Mouse (Mus musculus) liver, embryonic 14.5 days (tissue): ENCODE measurements around the gene St5. TPM values are rescaled to one million over a fixed set of nuclear protein-coding genes. Genes with fewer than 3 reads are reported as not detected.

ENCODE experiments used
- ATAC-seq: fragments of 200-750 bp; cut with Nextera tagmentation; 2 replicates; pipeline ENCODE4 v1.8.0; 2017; ENCODE audit warnings: moderate number of reproducible peaks, mild to moderate bottlenecking, moderate library complexity; ENCODE audit not compliant: insufficient read depth
- DNase-seq, 3 experiments: peaks; one replicate each; pipeline ENCODE4 v3.0.0-alpha.2; 2012 to 2013; ENCODE audit warnings: low read depth in 3 of 3, low spot score in 3 of 3
- H3K27ac ChIP-seq: fragments of 300-500 bp; sonication (generic); 2 replicates; pipeline ENCODE4 v1.5.1; 2014; ENCODE audit warnings: moderate library complexity, mild to moderate bottlenecking, control low read depth, inconsistent platforms
- H3K27me3 ChIP-seq: fragments of 300-500 bp; sonication (generic); 2 replicates; pipeline ENCODE4 v1.6.1; 2014; ENCODE audit warnings: mild to moderate bottlenecking, low read length, moderate library complexity; ENCODE audit not compliant: control insufficient read depth, insufficient read depth
- H3K36me3 ChIP-seq: fragments of 300-500 bp; sonication (generic); replicated peaks from 2 replicates; pipeline ENCODE4 v1.6.1; 2014; ENCODE audit warnings: low read depth; ENCODE audit not compliant: control insufficient read depth, insufficient read depth
- H3K4me1 ChIP-seq, 2 experiments: fragments of 200-500 bp in 1 of 2; fragments of 300-500 bp in 1 of 2; sonication (generic) in 1 of 2; replicated peaks; 2 replicates each; pipeline ENCODE4 v1.6.1; 2012 to 2014; ENCODE audit warnings: antibody characterized with exemption in 1 of 2, inconsistent platforms in 1 of 2, low read length in 1 of 2; ENCODE audit not compliant: control insufficient read depth in 2 of 2, insufficient read depth in 2 of 2
- H3K4me2 ChIP-seq: fragments of 300-500 bp; sonication (generic); 2 replicates; pipeline ENCODE4 v1.6.1; 2014; ENCODE audit warnings: low read depth, mild to moderate bottlenecking, control low read depth, moderate library complexity
- H3K4me3 ChIP-seq, 2 experiments: fragments of 200-500 bp in 1 of 2; fragments of 300-500 bp in 1 of 2; sonication (generic) in 1 of 2; 2 replicates each; pipeline ENCODE4 v1.5.1; 2012 to 2014; ENCODE audit warnings: low read depth in 2 of 2, low read length in 2 of 2, mild to moderate bottlenecking in 2 of 2, control low read depth in 1 of 2, inconsistent platforms in 1 of 2, moderate library complexity in 1 of 2; ENCODE audit not compliant: insufficient read depth in 1 of 2
- H3K9ac ChIP-seq: fragments of 300-500 bp; sonication (generic); replicated peaks from 2 replicates; pipeline ENCODE4 v1.6.1; 2014; ENCODE audit warnings: mild to moderate bottlenecking, control low read depth, moderate library complexity
- H3K9me3 ChIP-seq: fragments of 300-500 bp; sonication (generic); 2 replicates; pipeline ENCODE4 v1.6.1; 2016; ENCODE audit warnings: low read length, mixed read lengths; ENCODE audit not compliant: control insufficient read depth
- CTCF ChIP-seq: IDR thresholded peaks from 2 replicates; pipeline ENCODE4 v1.5.1; 2016; ENCODE audit warnings: antibody characterized with exemption, low read depth, control low read depth
- EP300 ChIP-seq: IDR thresholded peaks from 2 replicates; pipeline ENCODE4 v1.6.1; 2016; ENCODE audit warnings: antibody characterized with exemption, low read depth
- WGBS: fragments of 180-500 bp; shearing (Covaris S2); extraction: QIAGEN DNeasy Blood & Tissue Kit; methylation state at CpG from one replicate; pipeline ENCODE4 v1.1.7; 2014; ENCODE audit not compliant: insufficient replicate concordance; 5-methylcytosine and 5-hydroxymethylcytosine counted together
- polyA plus RNA-seq, 2 experiments: library from polyadenylated mRNA; depleted of rRNA in 1 of 2; stranded (reverse) in 1 of 2; unstranded in 1 of 2; fragments of >200 nt; fragmentation: Nextera tagmentation in 1 of 2; extraction: Ambion mirVana in 1 of 2; gene quantifications; 2 replicates each; pipeline versions ENCODE4 v1.2.1 to v1.2.3; 2012 to 2014

St5 gene
- polyA plus RNA-seq, 2 experiments = 13.8 to 14.0 TPM

- ATAC-seq = peak; percentile 31; the same call in 1 of the 2 replicates
- 16% methylated on average over 9 of the region's 9 CpGs for WGBS
Observed at GRCm38 (mm10) chr7:109628935-109629609, 74.3 kb downstream of the St5 start.

DNA sequence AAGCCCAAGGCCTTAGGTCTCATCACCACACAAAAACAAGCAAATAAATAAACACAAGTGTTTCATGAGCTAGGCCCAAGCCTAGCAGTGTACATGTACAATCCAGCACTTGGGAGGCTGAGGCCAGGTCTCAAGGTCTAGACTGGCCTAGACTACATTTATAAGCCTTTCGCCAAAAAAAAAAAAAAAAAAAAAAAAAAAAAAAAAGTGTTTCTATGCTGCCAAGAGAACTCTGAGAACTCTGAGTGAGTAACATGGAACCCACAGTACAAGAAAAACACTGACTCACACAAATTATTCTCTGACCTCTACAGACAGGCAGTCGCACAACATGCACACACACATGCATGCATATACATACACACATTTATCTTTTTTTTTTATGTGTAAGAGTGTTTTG is 75.6 kb downstream of the St5 start:
- no peak for TF ChIP-seq CTCF
- TF ChIP-seq EP300 = no peak
- Histone ChIP-seq H3K4me3 (no peak overlapping the region), H3K4me1 (peaks cover 20 to 34% of the 10 kb centered on the region in 2 experiments), H3K27me3 (no peaks in the 10 kb centered on the region), H3K36me3 (no peaks in the 10 kb centered on the region), H3K27ac (no peak overlapping the region), H3K4me2 (no peak overlapping the region), H3K9ac (no peak overlapping the region), H3K9me3 (no peaks in the 10 kb centered on the region)
- 76% methylated on average over 2 of the region's 2 CpGs for WGBS
- ATAC-seq (no peak), DNase-seq (no peak)

More at GRCm38 (mm10) chr7:109628935-109629609, 74.3 kb downstream of the St5 start:
- H3K4me3 ChIP-seq = no peak overlapping the region
- TF ChIP-seq EP300 (no peak), CTCF (no peak)
- peaks cover 14 to 28% of the 10 kb centered on the region in 2 experiments for H3K4me1 ChIP-seq
- no peaks in the 10 kb centered on the region for H3K27me3 ChIP-seq
- H3K9me3 ChIP-seq = no peaks in the 10 kb centered on the region
- peak overlapping the region; percentile 12; the same call in 1 of the 2 replicates for H3K27ac ChIP-seq
- peak overlapping the region; percentile 12; the same call in 1 of the 2 replicates for H3K9ac ChIP-seq
- H3K36me3 ChIP-seq = no peaks in the 10 kb centered on the region
- H3K4me2 ChIP-seq = 0 out of 2 replicates have a peak overlapping the region, but pooled peaks have one; percentile 6
- no peak for DNase-seq

GRCm38 (mm10) chr7:109622234-109622838 is 81.1 kb downstream of the St5 start:
- peak in 1 of 3 experiments; percentile 52 for DNase-seq
- peaks cover 17 to 24% of the 10 kb centered on the region in 2 experiments for H3K4me1 ChIP-seq

GRCm38 (mm10) chr7:109620967-109621366 is 82.4 kb downstream of the St5 start:
- Histone ChIP-seq H3K4me2 (no peak overlapping the region), H3K27ac (no peak overlapping the region), H3K9me3 (no peaks in the 10 kb centered on the region), H3K27me3 (no peaks in the 10 kb centered on the region), H3K4me1 (peaks cover 26 to 35% of the 10 kb centered on the region in 2 experiments), H3K4me3 (no peak overlapping the region), H3K9ac (no peak overlapping the region), H3K36me3 (no peaks in the 10 kb centered on the region)
- no peak for ATAC-seq
- 18% methylated on average over 2 of the region's 2 CpGs for WGBS
- TF ChIP-seq CTCF = no peak
- TF ChIP-seq EP300 = no peak
- DNase-seq = no peak

More at GRCm38 (mm10) chr7:109622234-109622838, 81.1 kb downstream of the St5 start:
- H3K4me3 ChIP-seq = no peak overlapping the region
- H3K4me2 ChIP-seq = peak overlapping the region; percentile 33; the same call in 1 of the 2 replicates
- WGBS = 22% methylated on average over 9 of the region's 9 CpGs
- peak; percentile 74 for TF ChIP-seq EP300
- TF ChIP-seq CTCF = no peak
- peak overlapping the region; percentile 75 for H3K27ac ChIP-seq
- no peaks in the 10 kb centered on the region for H3K9me3 ChIP-seq
- no peaks in the 10 kb centered on the region for H3K27me3 ChIP-seq
- H3K36me3 ChIP-seq = no peaks in the 10 kb centered on the region
- H3K9ac ChIP-seq = peak overlapping the region; percentile 53
- peak; percentile 86 for ATAC-seq

- DNase-seq (no peak), ATAC-seq (no peak)
- no peak overlapping the region for H3K27ac ChIP-seq
- no peaks in the 10 kb centered on the region for H3K27me3 ChIP-seq
- no peaks in the 10 kb centered on the region for H3K36me3 ChIP-seq
- no peak for TF ChIP-seq EP300
- no peak for TF ChIP-seq CTCF
- H3K4me3 ChIP-seq = no peak overlapping the region
- H3K9me3 ChIP-seq = no peaks in the 10 kb centered on the region
- no peak overlapping the region for H3K4me2 ChIP-seq
- 73% methylated on average over 3 of the region's 3 CpGs for WGBS
- H3K4me1 ChIP-seq = peaks cover 28 to 40% of the 10 kb centered on the region in 2 experiments
- H3K9ac ChIP-seq = no peak overlapping the region
Observed at GRCm38 (mm10) chr7:109620288-109620687, 83.1 kb downstream of the St5 start.
